Mouse (Mus musculus) heart, postnatal 0 days (tissue): ENCODE data around the gene Mrps33.

Experiments used
- CTCF ChIP-seq: IDR thresholded peaks from 2 replicates; pipeline ENCODE4 v1.5.1; 2016; ENCODE audit warnings: antibody characterized with exemption, control low read depth, low read depth
- EP300 ChIP-seq: IDR thresholded peaks from 2 replicates; pipeline ENCODE4 v1.6.1; 2016; ENCODE audit warnings: antibody characterized with exemption, low read depth

DNA sequence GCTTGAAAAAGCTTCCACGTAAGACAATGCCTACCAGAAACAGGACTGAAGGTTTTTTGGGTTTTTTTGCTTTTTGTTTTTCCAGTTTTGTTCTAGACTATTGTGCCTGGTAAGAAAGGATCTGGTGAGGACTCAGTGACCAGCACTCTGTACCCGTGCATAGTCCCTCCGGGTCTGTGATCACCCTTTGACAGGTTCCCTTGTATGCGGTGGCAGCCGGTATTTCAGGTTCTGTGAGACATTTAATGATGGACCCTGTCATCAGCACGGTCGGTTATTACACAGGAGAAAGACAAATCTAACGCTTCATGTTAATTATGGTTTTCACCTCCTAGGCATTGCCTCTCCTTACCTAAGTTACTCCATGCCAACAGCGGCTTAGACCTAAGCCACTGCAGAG lies 35.8 kb downstream of the Mrps33 start:
- no peak for TF ChIP-seq EP300
- TF ChIP-seq CTCF, result no peak
